Mouse (Mus musculus) large intestine, adult 2 months (tissue): ENCODE data around the gene Gm20908. TPM values are rescaled to one million over a fixed set of nuclear protein-coding genes. Genes with fewer than 3 reads are reported as not detected.
"Not testable (repeated sequence)": the region's sequence is repeated elsewhere in the genome, so short reads cannot be mapped to it uniquely, and the experiment has no call there.

ENCODE experiments used
- DNase-seq: peaks from one replicate; pipeline ENCODE4 v3.0.0-alpha.2; 2012; ENCODE audit warnings: low read depth, low spot score
- WGBS: fragments of 180-500 bp; shearing (Covaris S2); methylation state at CpG from one replicate; pipeline ENCODE4 v1.1.7; 2018; 5-methylcytosine and 5-hydroxymethylcytosine counted together
- polyA plus RNA-seq: library from polyadenylated mRNA; depleted of rRNA; stranded (reverse); fragments of >200 nt; gene quantifications from 2 replicates; pipeline ENCODE4 v1.2.3, GENCODE M21; 2012; rRNA removed

Gene Gm20908
- polyA plus RNA-seq: not detected in 2 replicates

DNA sequence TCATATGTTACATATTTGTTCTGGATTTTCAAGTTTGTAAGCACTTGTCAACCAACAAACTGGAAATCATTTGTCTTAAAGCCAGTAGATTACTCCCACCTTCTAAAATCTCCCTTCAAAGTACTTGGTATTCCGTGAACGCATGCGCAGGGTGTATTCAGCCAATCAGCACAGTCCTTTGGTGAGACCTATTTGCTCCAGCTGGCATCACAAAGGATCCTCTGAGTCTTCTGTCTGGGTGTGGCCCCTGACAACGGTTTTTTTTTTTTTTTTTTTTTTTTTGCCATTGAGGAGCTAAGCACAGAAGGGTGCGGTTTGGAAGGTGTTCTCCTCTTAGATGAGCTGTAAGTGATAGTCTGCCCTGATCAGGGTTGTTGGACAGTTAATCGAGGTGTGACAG lies at the start of gene Gm20908:
Gene Gm20908, plus strand, starts transcription at position 301 of the 400 bp plus-strand sequence.
- whole genome bisulfite sequencing: no CpG with 5 or more reads among the region's 6 CpGs
- DNase-seq: not testable (repeated sequence)
